Mouse (Mus musculus) left cerebral cortex, postnatal 10 days (tissue): ENCODE measurements around the gene Ackr1. TPM values are rescaled to one million over a fixed set of nuclear protein-coding genes. Genes with fewer than 3 reads are reported as not detected.
A peak's percentile ranks its signal among the peaks of the same experiment; 100 is the strongest.

ENCODE experiments used
- DNase-seq, 2 experiments: peaks; one replicate each; pipeline ENCODE4 v3.0.0; 2021 to 2022; ENCODE audit warnings: low spot score in 2 of 2, mixed read lengths in 1 of 2; ENCODE audit errors: extremely low spot score in 1 of 2
- intact Hi-C: fragments of 180-260 bp; cut with DNase I; formaldehyde crosslinking; loops from one replicate; pipeline ENCODE4 v1.15.1; 2025
- total RNA-seq, 2 experiments: library from RNA; stranded (reverse); gene quantifications; 2 replicates each; pipeline ENCODE4 v1.2.3; 2021

The Ackr1 gene
- 100 to 1,000 TPM; 111 to 129 TPM for total RNA-seq

GRCm38 (mm10) chr1:173333312-173334253 lies at the start of gene Ackr1:
TSS of gene Ackr1 (minus strand) at chr1:173333750.
- no peak for DNase-seq
- intact Hi-C loops: no loop called here

GRCm38 (mm10) chr1:173381436-173381835 lies 47.9 kb upstream of the Ackr1 start:
- DNase-seq: no peak

DNA sequence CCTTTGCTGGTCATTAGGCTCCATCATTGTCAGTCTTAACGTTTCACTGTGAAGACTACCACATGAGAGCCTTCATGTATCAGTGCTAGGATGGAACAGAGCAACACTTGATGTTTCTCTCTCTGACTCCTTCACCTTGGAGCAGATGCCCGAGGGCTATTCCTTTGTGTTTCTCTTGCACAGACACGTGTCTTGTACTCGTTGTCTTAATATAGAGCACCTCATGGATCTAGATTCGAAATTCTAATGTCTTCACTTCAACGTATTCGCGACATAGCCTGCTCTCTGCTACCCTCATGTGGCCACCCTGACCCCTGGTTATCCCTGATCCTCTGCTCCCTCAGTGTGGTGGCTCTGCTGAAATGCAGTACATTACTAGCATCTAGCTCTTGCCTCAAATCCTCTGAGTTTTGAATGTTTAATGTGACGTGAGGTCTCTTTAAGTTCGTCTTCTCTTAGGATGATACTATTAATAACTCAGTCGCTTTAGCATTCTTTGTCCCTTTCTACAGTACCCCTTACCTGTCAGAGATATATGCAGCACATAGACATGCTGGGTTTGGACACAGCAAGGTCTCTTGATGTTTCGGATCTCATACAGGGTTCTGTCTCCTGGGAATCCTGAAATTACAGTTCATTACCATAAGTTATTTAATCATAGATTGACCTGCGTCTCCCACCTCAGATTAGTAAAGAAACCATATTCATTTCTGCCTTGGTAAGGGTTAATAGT lies 44.0 kb upstream of the Ackr1 start:
- intact Hi-C loops: loop anchor here (5.0 kb wide), 1 partner anchor 740 kb away; no protein-coding TSS in a partner anchor
- peak; percentile 70 to 75 for DNase-seq

More at GRCm38 (mm10) chr1:173381436-173381835, 47.9 kb upstream of the Ackr1 start:
- intact Hi-C loops: no loop called here

DNA sequence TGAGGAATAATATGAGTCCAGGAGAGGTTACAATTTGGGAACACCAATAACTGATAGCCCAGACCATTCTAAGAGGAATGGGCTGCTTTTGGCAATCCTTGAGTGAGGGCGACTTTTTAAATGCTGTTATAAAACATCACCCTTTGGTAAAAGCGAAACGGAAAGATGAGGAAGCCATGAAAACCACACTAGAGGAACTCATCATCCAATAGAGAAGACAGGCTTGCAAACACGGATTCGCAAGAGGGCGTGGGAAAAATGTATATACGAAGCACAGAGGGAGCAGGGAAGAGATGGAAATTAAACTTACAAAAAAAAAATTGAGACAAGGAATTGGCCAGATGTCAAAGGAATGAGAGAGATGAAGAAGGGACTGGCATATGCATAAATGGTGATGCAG lies 40.5 kb upstream of the Ackr1 start:
- no peak for DNase-seq
- intact Hi-C loops: loop anchor here (5.0 kb wide), 1 partner anchor 37 kb away; no protein-coding TSS in a partner anchor

DNA sequence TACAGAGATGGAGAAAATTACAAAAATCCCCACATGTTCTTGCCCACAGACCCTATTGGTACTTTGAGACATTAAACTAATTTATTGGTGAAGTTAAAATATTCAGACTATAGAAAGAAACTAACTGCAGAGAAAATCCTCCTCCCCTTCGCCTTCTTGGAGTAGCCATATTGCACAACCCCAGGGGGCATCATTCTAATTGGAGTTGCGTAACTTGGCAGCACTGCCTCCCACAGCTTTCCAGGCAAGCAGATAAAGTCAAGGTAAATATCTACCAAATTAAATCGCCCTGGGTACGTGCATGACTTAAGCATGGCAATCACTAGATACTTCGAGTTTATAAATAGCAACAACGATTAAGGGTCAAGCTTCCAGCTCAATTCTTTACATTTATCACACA lies 38.0 kb upstream of the Ackr1 start:
- DNase-seq: no peak
- intact Hi-C loops: loop anchor here (5.0 kb wide), 1 partner anchor 34 kb away; no protein-coding TSS in a partner anchor

DNA sequence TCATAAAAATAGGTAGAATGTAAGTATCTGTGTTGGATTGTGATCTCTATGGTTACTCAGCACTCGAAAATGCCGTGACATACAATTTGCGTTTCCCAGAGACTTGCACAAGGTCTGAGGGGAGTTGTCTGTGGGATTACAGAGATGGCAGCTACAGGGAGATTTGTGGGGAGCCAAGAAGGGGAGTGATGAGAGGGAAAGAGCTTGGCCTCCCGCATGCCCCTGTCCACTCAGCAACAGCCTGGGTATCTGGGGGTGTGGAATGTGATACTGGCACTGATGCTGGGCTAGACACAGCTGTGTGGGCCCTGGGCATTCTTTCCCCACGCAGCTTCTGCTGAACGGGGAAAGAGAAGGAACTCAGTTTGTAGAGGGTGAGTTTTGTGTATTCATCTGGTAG lies 36.9 kb upstream of the Ackr1 start:
- intact Hi-C loops: loop anchor here (5.0 kb wide), 1 partner anchor 33 kb away; no protein-coding TSS in a partner anchor
- no peak for DNase-seq

DNA sequence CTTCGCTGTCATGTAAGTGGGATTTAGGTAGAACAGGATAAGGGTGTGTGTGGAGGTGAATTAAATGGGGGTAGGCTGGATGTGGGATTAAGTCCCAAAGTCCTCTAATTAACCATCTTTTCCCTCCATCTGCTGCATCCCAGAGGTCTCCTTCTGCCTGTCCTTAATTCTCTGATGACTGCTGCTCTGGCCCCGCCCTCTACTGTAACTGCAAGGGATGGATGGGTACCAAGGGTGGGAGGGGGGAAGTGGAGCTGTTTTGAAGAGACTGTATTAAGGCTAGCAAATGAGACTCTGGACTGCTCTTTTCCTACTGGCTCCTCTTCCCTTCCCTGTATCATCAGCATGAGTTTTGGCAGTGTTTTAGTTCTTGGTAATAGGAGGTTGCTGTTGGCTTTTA lies 36.1 kb upstream of the Ackr1 start:
- intact Hi-C loops: loop anchor here (5.0 kb wide), 2 partner anchors 32 to 47 kb away; no protein-coding TSS in a partner anchor
- DNase-seq: no peak

GRCm38 (mm10) chr1:173367356-173368046 lies 34.0 kb upstream of the Ackr1 start, which contains the start of gene Cadm3:
TSS of gene Cadm3 (minus strand) at chr1:173367695.
- intact Hi-C loops: loop anchor here (5.0 kb wide), 1 partner anchor 45 kb away; no protein-coding TSS in a partner anchor
- DNase-seq: peak; percentile 84 to 85

- DNase-seq: peak in 1 of 2 experiments; percentile 54
- intact Hi-C loops: loop anchor here (5.0 kb wide), 1 partner anchor 45 kb away; no protein-coding TSS in a partner anchor
Observed at GRCm38 (mm10) chr1:173366701-173367355, 33.3 kb upstream of the Ackr1 start.

DNA sequence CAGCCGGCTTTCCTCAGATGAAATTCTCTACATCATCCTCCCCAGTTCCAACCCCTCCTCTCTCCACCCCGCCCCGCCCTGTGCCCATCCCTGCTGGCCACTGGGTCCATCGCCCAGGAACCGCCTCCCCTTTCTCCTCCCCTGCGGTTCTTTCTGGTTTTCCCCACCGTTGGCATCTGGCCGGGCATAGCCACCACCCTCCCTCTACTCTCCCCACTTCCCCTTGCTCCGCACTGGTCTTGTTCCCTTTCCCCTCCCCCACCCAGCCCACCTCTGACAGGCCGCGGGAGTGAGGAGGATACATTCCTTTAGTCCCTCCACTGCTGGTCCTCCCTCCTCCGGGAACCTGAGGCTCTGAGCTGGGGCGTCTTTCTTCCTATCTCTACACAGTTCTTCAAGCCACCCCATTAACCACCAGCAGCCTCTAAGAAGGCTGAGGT lies 32.4 kb upstream of the Ackr1 start:
- peak in 1 of 2 experiments; percentile 68 for DNase-seq
- intact Hi-C loops: loop anchor here (5.0 kb wide), 1 partner anchor 44 kb away; no protein-coding TSS in a partner anchor

DNA sequence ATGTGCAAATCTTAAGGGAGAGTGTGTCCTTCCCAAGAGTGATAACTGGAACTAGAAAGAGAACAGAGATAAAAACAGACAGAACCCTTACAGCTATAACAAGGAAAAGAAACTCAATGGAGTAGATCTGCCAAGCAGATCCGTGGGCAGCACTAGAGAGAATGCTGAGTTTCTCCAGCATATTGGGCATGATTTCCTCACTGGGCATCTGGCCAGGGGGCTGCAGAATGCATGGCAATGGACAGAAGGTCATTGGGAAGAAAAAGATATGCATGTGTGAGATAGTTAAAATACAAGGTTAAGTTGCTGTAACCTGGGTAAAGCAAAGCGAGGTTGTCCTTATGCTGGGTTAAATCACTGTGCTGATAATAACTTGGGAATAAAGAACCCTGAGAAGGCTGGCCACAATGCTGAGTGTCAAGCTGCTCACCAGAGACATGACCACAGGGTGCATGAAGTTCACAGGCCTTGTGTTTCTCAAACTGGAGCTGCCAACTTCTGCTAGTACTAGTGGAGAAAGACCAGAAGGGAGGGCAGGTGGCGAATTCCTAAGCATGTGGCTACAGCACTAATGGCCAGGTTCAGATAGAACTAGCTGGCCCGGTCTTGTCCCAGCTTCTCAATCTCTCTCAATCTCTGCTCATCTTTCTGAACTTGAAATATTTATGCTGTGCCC lies 30.7 kb upstream of the Ackr1 start:
- intact Hi-C loops: no loop called here
- DNase-seq: peak in 1 of 2 experiments; percentile 34

DNA sequence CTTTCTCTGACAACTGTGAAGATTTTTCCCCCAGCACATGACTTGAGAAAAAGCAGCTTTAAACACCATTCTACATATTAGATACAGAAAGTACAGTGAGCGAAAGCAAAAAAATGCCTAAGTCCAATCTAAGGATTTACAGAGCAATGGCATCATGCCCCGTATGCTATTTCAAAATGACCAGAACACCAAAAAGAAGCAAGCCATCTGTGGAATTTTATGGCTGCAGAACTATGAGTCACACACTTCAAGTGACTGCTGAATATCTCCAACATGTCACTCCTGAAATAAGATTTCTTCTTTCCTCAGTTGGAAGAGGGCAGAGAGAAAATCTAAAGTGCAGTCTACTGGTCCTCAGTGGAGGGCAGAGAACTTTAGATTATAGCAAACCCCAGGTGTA lies 29.9 kb upstream of the Ackr1 start:
- intact Hi-C loops: no loop called here
- no peak for DNase-seq

GRCm38 (mm10) chr1:173361651-173362050 lies 28.1 kb upstream of the Ackr1 start:
- peak in 1 of 2 experiments; percentile 35 for DNase-seq
- intact Hi-C loops: no loop called here

GRCm38 (mm10) chr1:173359590-173360290 lies 26.2 kb upstream of the Ackr1 start:
- intact Hi-C loops: no loop called here
- DNase-seq: no peak

GRCm38 (mm10) chr1:173357799-173358198 lies 24.2 kb upstream of the Ackr1 start:
- intact Hi-C loops: no loop called here
- no peak for DNase-seq

GRCm38 (mm10) chr1:173356699-173357098 lies 23.1 kb upstream of the Ackr1 start:
- DNase-seq: no peak
- intact Hi-C loops: no loop called here
